Mouse (Mus musculus) lung, embryonic 15.5 days (tissue): ENCODE results near the gene Mdk. TPM values are rescaled to one million over a fixed set of nuclear protein-coding genes. Genes with fewer than 3 reads are reported as not detected.

Experiments used
- ATAC-seq: fragments of 200-750 bp; cut with Nextera tagmentation; 2 replicates; pipeline ENCODE4 v1.8.0; 2017; ENCODE audit warnings: moderate number of reproducible peaks, borderline replicate concordance; ENCODE audit not compliant: low FRiP score, low TSS enrichment; ENCODE audit errors: extremely low read depth
- H3K27ac ChIP-seq: fragments of 300-500 bp; sonication (generic); 2 replicates; pipeline ENCODE4 v1.5.1; 2015; ENCODE audit warnings: moderate library complexity, mild to moderate bottlenecking, inconsistent platforms
- H3K27me3 ChIP-seq: fragments of 300-500 bp; sonication (generic); 2 replicates; pipeline ENCODE4 v1.6.1; 2015; ENCODE audit warnings: inconsistent platforms
- H3K36me3 ChIP-seq: fragments of 300-500 bp; sonication (generic); 2 replicates; pipeline ENCODE4 v1.6.1; 2015; ENCODE audit warnings: inconsistent platforms
- H3K4me1 ChIP-seq: fragments of 300-500 bp; sonication (generic); 2 replicates; pipeline ENCODE4 v1.6.1; 2015; ENCODE audit warnings: inconsistent platforms
- H3K4me2 ChIP-seq: fragments of 300-500 bp; sonication (generic); 2 replicates; pipeline ENCODE4 v1.6.1; 2015; ENCODE audit warnings: inconsistent platforms, mild to moderate bottlenecking, moderate library complexity
- H3K4me3 ChIP-seq: fragments of 300-500 bp; sonication (generic); 2 replicates; pipeline ENCODE4 v1.5.1; 2015; ENCODE audit warnings: mild to moderate bottlenecking, inconsistent platforms
- H3K9ac ChIP-seq: fragments of 300-500 bp; sonication (generic); 2 replicates; pipeline ENCODE4 v1.6.1; 2015; ENCODE audit warnings: inconsistent platforms
- H3K9me3 ChIP-seq: fragments of 300-500 bp; sonication (generic); 2 replicates; pipeline ENCODE4 v1.6.1; 2016; ENCODE audit warnings: inconsistent platforms
- WGBS: fragments of 180-500 bp; shearing (Covaris S2); methylation state at CpG from one replicate; pipeline ENCODE4 v1.1.7; 2015; 5-methylcytosine and 5-hydroxymethylcytosine counted together
- polyA plus RNA-seq: library from polyadenylated mRNA; unstranded; fragments of >200 nt; fragmentation: Nextera tagmentation; extraction: Ambion mirVana; gene quantifications from 2 replicates; pipeline ENCODE4 v1.2.1, GENCODE M21; 2015

Mdk gene
- polyA plus RNA-seq, 1 experiment from 2014 or later, result 858 TPM

GRCm38 (mm10) chr2:91921181-91921789 is 10.8 kb downstream of the Mdk start:
- peaks cover 48% of the 10 kb centered on the region for H3K27me3 ChIP-seq

GRCm38 (mm10) chr2:91920130-91920529 is 12.0 kb downstream of the Mdk start:
- Histone ChIP-seq H3K36me3 (peaks cover 17% of the 10 kb centered on the region; the same call in 1 of the 2 replicates), H3K4me1 (peaks cover 28% of the 10 kb centered on the region), H3K9me3 (no peaks in the 10 kb centered on the region), H3K4me2 (no peak overlapping the region), H3K27me3 (peaks cover 48% of the 10 kb centered on the region), H3K4me3 (no peak overlapping the region), H3K27ac (no peak overlapping the region), H3K9ac (no peak overlapping the region)
- WGBS, result 54% methylated on average over 4 of the region's 4 CpGs
- no peak for ATAC-seq

More at GRCm38 (mm10) chr2:91921181-91921789, 10.8 kb downstream of the Mdk start:
- H3K27ac ChIP-seq, result no peak overlapping the region
- ATAC-seq, result peak; percentile 12; the same call in 1 of the 2 replicates
- H3K9me3 ChIP-seq, result no peaks in the 10 kb centered on the region
- peak overlapping the region; percentile 98 for H3K4me2 ChIP-seq
- H3K9ac ChIP-seq, result no peak overlapping the region
- peaks cover 28% of the 10 kb centered on the region for H3K4me1 ChIP-seq
- WGBS, result 4% methylated on average over 31 of the region's 31 CpGs
- peak overlapping the region; percentile 58 for H3K4me3 ChIP-seq
- H3K36me3 ChIP-seq, result peaks cover 17% of the 10 kb centered on the region; the same call in 1 of the 2 replicates

GRCm38 (mm10) chr2:91917096-91917495 is 15.0 kb downstream of the Mdk start:
- Histone ChIP-seq H3K4me3 (no peak overlapping the region), H3K36me3 (peaks cover 29% of the 10 kb centered on the region), H3K4me1 (peaks cover 10% of the 10 kb centered on the region), H3K27me3 (peaks cover 18% of the 10 kb centered on the region), H3K9ac (no peak overlapping the region), H3K4me2 (no peak overlapping the region), H3K9me3 (no peaks in the 10 kb centered on the region), H3K27ac (no peak overlapping the region)
- no peak for ATAC-seq
- 89% methylated on average over 7 of the region's 7 CpGs for WGBS

GRCm38 (mm10) chr2:91916346-91916977 is 15.6 kb downstream of the Mdk start:
- no peaks in the 10 kb centered on the region for H3K9me3 ChIP-seq
- H3K4me3 ChIP-seq, result no peak overlapping the region
- 80% methylated on average over 7 of the region's 7 CpGs for WGBS
- H3K4me2 ChIP-seq, result no peak overlapping the region
- no peak for ATAC-seq
- H3K4me1 ChIP-seq, result peaks cover 4% of the 10 kb centered on the region
- peaks cover 35% of the 10 kb centered on the region for H3K36me3 ChIP-seq
- H3K9ac ChIP-seq, result no peak overlapping the region
- peaks cover 12% of the 10 kb centered on the region for H3K27me3 ChIP-seq
- H3K27ac ChIP-seq, result no peak overlapping the region

GRCm38 (mm10) chr2:91913328-91914110 is 18.6 kb downstream of the Mdk start:
- H3K27ac ChIP-seq, result no peak overlapping the region
- H3K9me3 ChIP-seq, result no peaks in the 10 kb centered on the region
- H3K36me3 ChIP-seq, result peaks cover 50% of the 10 kb centered on the region
- no peak for ATAC-seq
- WGBS, result 72% methylated on average over 7 of the region's 7 CpGs
- no peak overlapping the region for H3K4me3 ChIP-seq
- H3K4me2 ChIP-seq, result no peak overlapping the region
- no peaks in the 10 kb centered on the region for H3K4me1 ChIP-seq
- H3K27me3 ChIP-seq, result no peaks in the 10 kb centered on the region
- no peak overlapping the region for H3K9ac ChIP-seq

GRCm38 (mm10) chr2:91912616-91913015 is 19.5 kb downstream of the Mdk start:
- WGBS, result 65% methylated on average over 3 of the region's 3 CpGs
- Histone ChIP-seq H3K27ac (no peak overlapping the region), H3K27me3 (no peaks in the 10 kb centered on the region), H3K36me3 (peaks cover 45% of the 10 kb centered on the region), H3K4me2 (no peak overlapping the region), H3K9ac (no peak overlapping the region), H3K9me3 (no peaks in the 10 kb centered on the region), H3K4me3 (no peak overlapping the region), H3K4me1 (no peaks in the 10 kb centered on the region)
- no peak for ATAC-seq

- no peaks in the 10 kb centered on the region for H3K27me3 ChIP-seq
- no peak overlapping the region for H3K9ac ChIP-seq
- no peak overlapping the region for H3K4me2 ChIP-seq
- ATAC-seq, result no peak
- H3K9me3 ChIP-seq, result no peaks in the 10 kb centered on the region
- 90% methylated on average over 2 of the region's 2 CpGs for WGBS
- H3K4me1 ChIP-seq, result no peaks in the 10 kb centered on the region
- H3K4me3 ChIP-seq, result no peak overlapping the region
- H3K27ac ChIP-seq, result no peak overlapping the region
- peaks cover 18% of the 10 kb centered on the region for H3K36me3 ChIP-seq
Measured at GRCm38 (mm10) chr2:91906141-91906540, 26.0 kb downstream of the Mdk start.

GRCm38 (mm10) chr2:91904618-91905307 is 27.3 kb downstream of the Mdk start:
- Histone ChIP-seq H3K27ac (no peak overlapping the region), H3K4me1 (no peaks in the 10 kb centered on the region), H3K36me3 (peaks cover 10% of the 10 kb centered on the region; the same call in 1 of the 2 replicates), H3K27me3 (no peaks in the 10 kb centered on the region), H3K4me3 (no peak overlapping the region), H3K4me2 (no peak overlapping the region), H3K9me3 (no peaks in the 10 kb centered on the region), H3K9ac (no peak overlapping the region)
- WGBS, result 69% methylated on average over 5 of the region's 5 CpGs
- ATAC-seq, result no peak

GRCm38 (mm10) chr2:91903171-91903925 is 28.7 kb downstream of the Mdk start:
- no peak for ATAC-seq
- Histone ChIP-seq H3K9me3 (no peaks in the 10 kb centered on the region), H3K27ac (no peak overlapping the region), H3K27me3 (no peaks in the 10 kb centered on the region), H3K36me3 (0 out of 2 replicates have a peak, but pooled peaks cover 5% of the 10 kb centered on the region), H3K4me1 (no peaks in the 10 kb centered on the region), H3K4me2 (no peak overlapping the region), H3K4me3 (no peak overlapping the region), H3K9ac (no peak overlapping the region)
- WGBS, result 80% methylated on average over 3 of the region's 3 CpGs

- no peaks in the 10 kb centered on the region for H3K27me3 ChIP-seq
- H3K4me1 ChIP-seq, result no peaks in the 10 kb centered on the region
- H3K27ac ChIP-seq, result no peak overlapping the region
- H3K36me3 ChIP-seq, result peaks cover 5% of the 10 kb centered on the region; the same call in 1 of the 2 replicates
- no peak overlapping the region for H3K4me3 ChIP-seq
- 69% methylated on average over 5 of the region's 5 CpGs for WGBS
- no peak overlapping the region for H3K9ac ChIP-seq
- H3K4me2 ChIP-seq, result no peak overlapping the region
- no peaks in the 10 kb centered on the region for H3K9me3 ChIP-seq
- ATAC-seq, result no peak
Measured at GRCm38 (mm10) chr2:91902336-91902735, 29.8 kb downstream of the Mdk start.

GRCm38 (mm10) chr2:91900431-91900830 is 31.7 kb downstream of the Mdk start:
- no peaks in the 10 kb centered on the region for H3K9me3 ChIP-seq
- ATAC-seq, result no peak
- H3K27me3 ChIP-seq, result no peaks in the 10 kb centered on the region
- H3K27ac ChIP-seq, result no peak overlapping the region
- no peak overlapping the region for H3K4me2 ChIP-seq
- no peak overlapping the region for H3K4me3 ChIP-seq
- no peak overlapping the region for H3K9ac ChIP-seq
- H3K4me1 ChIP-seq, result no peaks in the 10 kb centered on the region
- 91% methylated on average over 8 of the region's 8 CpGs for WGBS
- peaks cover 2% of the 10 kb centered on the region; the same call in 1 of the 2 replicates for H3K36me3 ChIP-seq
